In the genomic region with DNA sequence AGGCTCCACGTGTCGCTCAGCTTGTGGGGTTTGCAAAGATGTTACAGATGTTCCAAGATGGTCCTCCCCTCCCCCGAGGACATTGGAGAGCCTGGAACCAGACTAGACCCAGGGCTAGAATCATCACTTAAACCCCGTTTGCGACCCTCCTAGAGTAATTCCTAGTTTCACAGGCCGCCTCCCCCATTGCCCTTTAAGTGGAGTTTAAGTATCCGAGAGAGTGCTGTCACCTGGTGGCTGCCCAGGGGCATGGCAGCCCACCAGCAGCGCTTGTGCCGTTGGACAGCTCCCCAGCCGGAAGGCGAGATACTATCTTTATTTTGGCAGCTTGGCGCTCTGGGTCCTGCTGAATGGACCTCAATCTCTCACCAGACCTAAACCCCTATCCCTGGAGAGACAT, we compare ENCODE assay signal across 8 mouse cellular contexts. TPM values are rescaled to one million over a fixed set of nuclear protein-coding genes. Genes with fewer than 3 reads are reported as not detected.
A peak's percentile ranks its signal among the peaks of the same experiment; 100 is the strongest.
DNase-seq lines count a peak whose midpoint lies in the region; ATAC-seq lines count a peak whose summit lies in the region.
"Had no signal": no experiment of that assay in that cellular context is flagged by ENCODE, and none has a peak within 500 bp of the region (broad histone marks: within the 10 kb centered on the region; RNA-seq: fewer than 3 reads in every experiment).

No protein-coding gene starts in this region.

- 2% methylated on average over 12 of the region's 12 CpGs for WGBS in hindbrain, embryonic 16.5 days
- 2% methylated on average over 12 of the region's 12 CpGs for WGBS in midbrain, embryonic 16.5 days

- peaks cover 61% of the 10 kb centered on the region for H3K4me1 ChIP-seq in hindbrain, embryonic 16.5 days (ENCODE audit: control insufficient read depth, insufficient read depth, low read depth, low read length)
- peaks cover 54% of the 10 kb centered on the region for H3K4me1 ChIP-seq in midbrain, embryonic 16.5 days (ENCODE audit: control insufficient read depth, insufficient read depth, low read length)

- ATAC-seq in hindbrain, embryonic 16.5 days, result no peak
- no peak for ATAC-seq in midbrain, embryonic 16.5 days

- intact Hi-C loops in left cerebral cortex, postnatal 36 days (cut with DNase I), result loop anchor here (1.0 kb wide), 1 partner anchor 73 kb away; no protein-coding TSS in a partner anchor

- H3K4me2 ChIP-seq in hindbrain, embryonic 16.5 days (ENCODE audit: low read length), result peak overlapping the region; percentile 38
- H3K4me2 ChIP-seq in midbrain, embryonic 16.5 days (ENCODE audit: low read length), result peak overlapping the region; percentile 39
- H3K4me2 ChIP-seq: lung, embryonic 15.5 days had no signal

- no peaks in the 10 kb centered on the region for H3K36me3 ChIP-seq in hindbrain, embryonic 16.5 days (ENCODE audit: control insufficient read depth, insufficient read depth, low read length)
- H3K36me3 ChIP-seq in midbrain, embryonic 16.5 days (ENCODE audit: control insufficient read depth, insufficient read depth, low read length), result no peaks in the 10 kb centered on the region
- H3K36me3 ChIP-seq: lung, embryonic 15.5 days had no signal

- H3K9ac ChIP-seq in hindbrain, embryonic 16.5 days (ENCODE audit: low read depth, low read length), result peak overlapping the region; percentile 36; the same call in 1 of the 2 replicates
- H3K9ac ChIP-seq in midbrain, embryonic 16.5 days (ENCODE audit: low read depth, low read length), result no peak overlapping the region
- H3K9ac ChIP-seq: lung, embryonic 15.5 days had no signal

- H3K27me3 ChIP-seq in hindbrain, embryonic 16.5 days (replicated peaks; ENCODE audit: control insufficient read depth, insufficient read depth, low read length), result no peaks in the 10 kb centered on the region
- H3K27me3 ChIP-seq in midbrain, embryonic 16.5 days (ENCODE audit: control insufficient read depth, insufficient read depth, low read depth, low read length), result no peaks in the 10 kb centered on the region

- no peaks in the 10 kb centered on the region for H3K9me3 ChIP-seq in hindbrain, embryonic 16.5 days (ENCODE audit: control insufficient read depth, low read length)
- H3K9me3 ChIP-seq in midbrain, embryonic 16.5 days (replicated peaks; ENCODE audit: control insufficient read depth, low read length, poor library complexity, severe bottlenecking), result no peaks in the 10 kb centered on the region
- H3K9me3 ChIP-seq: lung, embryonic 15.5 days had no signal

- H3K4me3 ChIP-seq in hindbrain, embryonic 16.5 days (ENCODE audit: low read length), result no peak overlapping the region
- H3K4me3 ChIP-seq in midbrain, embryonic 16.5 days (ENCODE audit: low read depth, low read length), result no peak overlapping the region
- H3K4me3 ChIP-seq: lung, embryonic 15.5 days had no signal

- H3K27ac ChIP-seq in hindbrain, embryonic 16.5 days (ENCODE audit: low read depth, low read length), result peak overlapping the region; percentile 54; the same call in 1 of the 2 replicates
- H3K27ac ChIP-seq in midbrain, embryonic 16.5 days (ENCODE audit: low read length), result 0 out of 2 replicates have a peak overlapping the region, but pooled peaks have one; percentile 20
- H3K27ac ChIP-seq: lung, embryonic 15.5 days had no signal

- DNase-seq in ZHBTc4 (ENCODE audit: low read depth, low spot score), result peak; percentile 88
- DNase-seq in cerebellum, postnatal 25 days, result peak; percentile 88 to 92
- DNase-seq in frontal cortex, postnatal 36 days (ENCODE audit: low spot score in 2 of 2), result peak; percentile 77 to 85
- peak; percentile 74 to 76 for DNase-seq in left cerebral cortex, postnatal 36 days (ENCODE audit: low spot score in 2 of 2)
- DNase-seq in spleen, adult 18-20 months, result peak; percentile 43 to 73

RNA-seq across cellular contexts. Expression of gene Asic1, which starts 1.3 kb away (rescaled TPM):
- 45.1 and 59.4 TPM in 2 replicates for polyA plus RNA-seq in hindbrain, embryonic 16.5 days (2015; fragmentation: Nextera tagmentation; extraction: Ambion mirVana)
- total RNA-seq in left cerebral cortex, postnatal 36 days (2021), result 10 to 100 TPM; 59.1 to 79.8 TPM
- polyA plus RNA-seq in midbrain, embryonic 16.5 days (2015; fragmentation: Nextera tagmentation; extraction: Ambion mirVana), result 47.9 and 53.9 TPM in 2 replicates

RNA-seq across cellular contexts. Expression of gene Racgap1, which starts 17.4 kb away (rescaled TPM):
- polyA plus RNA-seq in hindbrain, embryonic 16.5 days (2015; fragmentation: Nextera tagmentation; extraction: Ambion mirVana), result 56.7 and 64.6 TPM in 2 replicates
- total RNA-seq in left cerebral cortex, postnatal 36 days (2021), result 10 to 100 TPM in 1 of 2 experiments, 1 to 10 TPM in 1; 8.3 to 10.1 TPM
- polyA plus RNA-seq in midbrain, embryonic 16.5 days (2015; fragmentation: Nextera tagmentation; extraction: Ambion mirVana), result 39.0 and 48.9 TPM in 2 replicates

RNA-seq across cellular contexts. Expression of gene Smarcd1, which starts 33.0 kb away (rescaled TPM):
- 71.7 and 86.2 TPM in 2 replicates for polyA plus RNA-seq in hindbrain, embryonic 16.5 days (2015; fragmentation: Nextera tagmentation; extraction: Ambion mirVana)
- total RNA-seq in left cerebral cortex, postnatal 36 days (2021), result 100 to 1,000 TPM; 159 to 164 TPM
- 86.0 and 110 TPM in 2 replicates for polyA plus RNA-seq in midbrain, embryonic 16.5 days (2015; fragmentation: Nextera tagmentation; extraction: Ambion mirVana)

RNA-seq across cellular contexts. Expression of gene Gm17349, which starts 36.4 kb away (rescaled TPM):
- polyA plus RNA-seq in hindbrain, embryonic 16.5 days (2015; fragmentation: Nextera tagmentation; extraction: Ambion mirVana), result not detected in 2 replicates
- 10 to 100 TPM in 1 of 2 experiments, 1 to 10 TPM in 1; 9.2 to 10.4 TPM for total RNA-seq in left cerebral cortex, postnatal 36 days (2021)
- not detected in 2 replicates for polyA plus RNA-seq in midbrain, embryonic 16.5 days (2015; fragmentation: Nextera tagmentation; extraction: Ambion mirVana)
- polyA plus RNA-seq: lung, embryonic 15.5 days had no signal

RNA-seq across cellular contexts. Expression of gene Gpd1, which starts 48.4 kb away (rescaled TPM):
- 3.1 and 4.6 TPM in 2 replicates for polyA plus RNA-seq in hindbrain, embryonic 16.5 days (2015; fragmentation: Nextera tagmentation; extraction: Ambion mirVana)
- total RNA-seq in left cerebral cortex, postnatal 36 days (2021), result 100 to 1,000 TPM in 1 of 2 experiments, 10 to 100 TPM in 1; 89.9 to 104 TPM
- 1.4 and 1.7 TPM in 2 replicates for polyA plus RNA-seq in midbrain, embryonic 16.5 days (2015; fragmentation: Nextera tagmentation; extraction: Ambion mirVana)
